Mouse (Mus musculus): ENCODE results near the gene Flrt1. TPM values are rescaled to one million over a fixed set of nuclear protein-coding genes. Genes with fewer than 3 reads are reported as not detected.

Flrt1 gene
- polyA plus RNA-seq, 1 experiment from 2014 or later: 1.1 TPM

GRCm38 (mm10) chr19:7068661-7069531, 36.6 kb downstream of the Flrt1 start:
- 52% methylated on average over 11 of the region's 11 CpGs for WGBS
- Histone ChIP-seq H3K9ac (ENCODE audit: low read length) (no peak overlapping the region), H3K9me3 (ENCODE audit: control insufficient read depth, low read length) (no peaks in the 10 kb centered on the region), H3K4me1 (replicated peaks; ENCODE audit: control insufficient read depth, insufficient read depth, low read length) (peaks cover 30% of the 10 kb centered on the region), H3K27ac (ENCODE audit: low read length) (no peak overlapping the region), H3K27me3 (ENCODE audit: control insufficient read depth, insufficient read depth, low read depth, low read length) (no peaks in the 10 kb centered on the region; the same call in 1 of the 2 replicates), H3K36me3 (ENCODE audit: control insufficient read depth, insufficient read depth, low read length) (no peaks in the 10 kb centered on the region), H3K4me3 (ENCODE audit: low read length) (no peak overlapping the region), H3K4me2 (ENCODE audit: low read depth, low read length) (no peak overlapping the region)
- ATAC-seq (ENCODE audit: low read depth): no peak

- Histone ChIP-seq H3K27ac (ENCODE audit: low read length) (no peak overlapping the region), H3K9me3 (ENCODE audit: control insufficient read depth, low read length) (no peaks in the 10 kb centered on the region), H3K4me2 (ENCODE audit: low read depth, low read length) (no peak overlapping the region), H3K4me1 (replicated peaks; ENCODE audit: control insufficient read depth, insufficient read depth, low read length) (peaks cover 30% of the 10 kb centered on the region), H3K9ac (ENCODE audit: low read length) (no peak overlapping the region), H3K27me3 (ENCODE audit: control insufficient read depth, insufficient read depth, low read depth, low read length) (no peaks in the 10 kb centered on the region; the same call in 1 of the 2 replicates), H3K36me3 (ENCODE audit: control insufficient read depth, insufficient read depth, low read length) (no peaks in the 10 kb centered on the region), H3K4me3 (ENCODE audit: low read length) (no peak overlapping the region)
- 5% methylated on average over 14 of the region's 14 CpGs for WGBS
- peak; percentile 21; the same call in 1 of the 2 replicates for ATAC-seq (ENCODE audit: low read depth)
Measured at GRCm38 (mm10) chr19:7068136-7068535, 37.4 kb downstream of the Flrt1 start.

DNA sequence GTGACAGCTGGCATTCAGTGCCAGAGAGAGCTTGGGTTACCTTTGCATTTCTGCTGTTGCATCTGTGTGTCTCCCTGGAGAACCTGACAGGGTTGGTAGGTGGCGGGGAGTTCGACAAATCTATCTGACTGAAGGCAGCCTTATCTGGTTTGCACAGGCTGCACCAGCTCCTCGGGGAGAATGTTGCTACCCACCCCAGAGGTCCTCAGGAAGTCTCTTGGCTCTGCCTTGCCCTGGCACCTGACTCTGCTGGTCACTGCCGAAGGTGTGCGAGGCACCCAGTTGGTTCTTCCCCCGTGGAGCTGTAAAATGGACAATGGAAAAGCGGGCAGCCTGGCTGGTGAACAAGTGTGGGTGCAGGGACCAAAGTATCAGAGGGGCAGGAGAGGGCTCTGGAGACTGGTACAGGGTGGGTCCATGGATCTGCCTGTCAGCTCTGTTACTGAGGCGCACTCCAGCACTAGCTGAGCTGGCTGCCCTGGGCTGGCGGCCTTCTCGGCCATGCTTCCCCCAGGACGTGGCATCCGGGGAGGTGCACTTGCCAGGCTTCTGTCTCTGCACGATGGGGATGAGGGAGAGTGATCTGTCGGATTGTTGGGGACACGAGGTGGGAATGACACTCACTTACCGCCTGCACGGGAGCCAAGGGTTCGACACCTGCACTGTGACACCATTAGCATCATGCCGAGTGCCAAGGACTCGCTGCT, 38.0 kb downstream of the Flrt1 start:
- H3K4me1 ChIP-seq (replicated peaks; ENCODE audit: control insufficient read depth, insufficient read depth, low read length): peaks cover 30% of the 10 kb centered on the region
- no peak overlapping the region for H3K4me3 ChIP-seq (ENCODE audit: low read length)
- no peak overlapping the region for H3K9ac ChIP-seq (ENCODE audit: low read length)
- H3K27me3 ChIP-seq (ENCODE audit: control insufficient read depth, insufficient read depth, low read depth, low read length): no peaks in the 10 kb centered on the region; the same call in 1 of the 2 replicates
- no peak overlapping the region for H3K27ac ChIP-seq (ENCODE audit: low read length)
- H3K36me3 ChIP-seq (ENCODE audit: control insufficient read depth, insufficient read depth, low read length): no peaks in the 10 kb centered on the region
- no peak overlapping the region for H3K4me2 ChIP-seq (ENCODE audit: low read depth, low read length)
- no peaks in the 10 kb centered on the region for H3K9me3 ChIP-seq (ENCODE audit: control insufficient read depth, low read length)
- ATAC-seq (ENCODE audit: low read depth): no peak
- 45% methylated on average over 20 of the region's 20 CpGs for WGBS

GRCm38 (mm10) chr19:7066828-7067342, 38.6 kb downstream of the Flrt1 start:
- Histone ChIP-seq H3K4me3 (ENCODE audit: low read length) (no peak overlapping the region), H3K4me2 (ENCODE audit: low read depth, low read length) (no peak overlapping the region), H3K36me3 (ENCODE audit: control insufficient read depth, insufficient read depth, low read length) (no peaks in the 10 kb centered on the region), H3K9me3 (ENCODE audit: control insufficient read depth, low read length) (no peaks in the 10 kb centered on the region), H3K27ac (ENCODE audit: low read length) (no peak overlapping the region), H3K27me3 (ENCODE audit: control insufficient read depth, insufficient read depth, low read depth, low read length) (no peaks in the 10 kb centered on the region; the same call in 1 of the 2 replicates), H3K9ac (ENCODE audit: low read length) (no peak overlapping the region; the same call in 1 of the 2 replicates), H3K4me1 (replicated peaks; ENCODE audit: control insufficient read depth, insufficient read depth, low read length) (peaks cover 30% of the 10 kb centered on the region)
- no peak for ATAC-seq (ENCODE audit: low read depth)
- WGBS: 34% methylated on average over 7 of the region's 8 CpGs

GRCm38 (mm10) chr19:7066034-7066827, 39.3 kb downstream of the Flrt1 start:
- 24% methylated on average over 15 of the region's 15 CpGs for WGBS
- no peaks in the 10 kb centered on the region for H3K9me3 ChIP-seq (ENCODE audit: control insufficient read depth, low read length)
- no peak overlapping the region for H3K4me2 ChIP-seq (ENCODE audit: low read depth, low read length)
- no peak overlapping the region for H3K27ac ChIP-seq (ENCODE audit: low read length)
- peaks cover 30% of the 10 kb centered on the region for H3K4me1 ChIP-seq (replicated peaks; ENCODE audit: control insufficient read depth, insufficient read depth, low read length)
- no peak overlapping the region for H3K4me3 ChIP-seq (ENCODE audit: low read length)
- H3K9ac ChIP-seq (ENCODE audit: low read length): peak overlapping the region; percentile 27; the same call in 1 of the 2 replicates
- peak; percentile 16; the same call in 1 of the 2 replicates for ATAC-seq (ENCODE audit: low read depth)
- no peaks in the 10 kb centered on the region; the same call in 1 of the 2 replicates for H3K27me3 ChIP-seq (ENCODE audit: control insufficient read depth, insufficient read depth, low read depth, low read length)
- H3K36me3 ChIP-seq (ENCODE audit: control insufficient read depth, insufficient read depth, low read length): no peaks in the 10 kb centered on the region

GRCm38 (mm10) chr19:7064571-7064970, 41.0 kb downstream of the Flrt1 start:
- ATAC-seq (ENCODE audit: low read depth): peak; percentile 63; the same call in 1 of the 2 replicates
- no peak overlapping the region for H3K9ac ChIP-seq (ENCODE audit: low read length)
- H3K27ac ChIP-seq (ENCODE audit: low read length): no peak overlapping the region
- no peak overlapping the region for H3K4me3 ChIP-seq (ENCODE audit: low read length)
- no peaks in the 10 kb centered on the region; the same call in 1 of the 2 replicates for H3K27me3 ChIP-seq (ENCODE audit: control insufficient read depth, insufficient read depth, low read depth, low read length)
- H3K4me2 ChIP-seq (ENCODE audit: low read depth, low read length): no peak overlapping the region
- H3K4me1 ChIP-seq (replicated peaks; ENCODE audit: control insufficient read depth, insufficient read depth, low read length): peaks cover 21% of the 10 kb centered on the region
- 3% methylated on average over 3 of the region's 3 CpGs for WGBS
- H3K9me3 ChIP-seq (ENCODE audit: control insufficient read depth, low read length): no peaks in the 10 kb centered on the region
- no peaks in the 10 kb centered on the region for H3K36me3 ChIP-seq (ENCODE audit: control insufficient read depth, insufficient read depth, low read length)

DNA sequence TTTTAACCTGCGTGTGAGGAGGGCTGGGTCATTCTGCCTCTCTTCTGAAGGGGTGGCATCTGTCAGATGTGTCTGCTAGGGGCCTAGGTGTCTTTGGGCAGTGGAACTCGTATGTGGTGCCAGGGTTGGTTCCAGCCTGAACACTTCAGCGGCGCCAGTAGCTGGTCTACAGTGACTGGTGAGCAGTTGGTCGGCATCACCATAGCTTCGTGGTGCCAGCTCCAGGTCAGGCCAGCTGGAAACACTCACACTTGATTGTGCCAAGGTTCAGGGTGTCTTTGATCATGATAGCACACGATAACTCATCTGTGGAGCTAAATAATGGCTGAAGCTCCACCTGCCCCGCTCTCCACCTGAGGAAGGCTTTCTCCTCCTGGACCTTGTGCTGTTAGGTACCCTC, 42.6 kb downstream of the Flrt1 start:
- Histone ChIP-seq H3K4me3 (ENCODE audit: low read length) (no peak overlapping the region), H3K36me3 (ENCODE audit: control insufficient read depth, insufficient read depth, low read length) (no peaks in the 10 kb centered on the region), H3K9ac (ENCODE audit: low read length) (no peak overlapping the region), H3K27me3 (ENCODE audit: control insufficient read depth, insufficient read depth, low read depth, low read length) (no peaks in the 10 kb centered on the region; the same call in 1 of the 2 replicates), H3K4me2 (ENCODE audit: low read depth, low read length) (no peak overlapping the region), H3K9me3 (ENCODE audit: control insufficient read depth, low read length) (no peaks in the 10 kb centered on the region), H3K4me1 (replicated peaks; ENCODE audit: control insufficient read depth, insufficient read depth, low read length) (peaks cover 11% of the 10 kb centered on the region), H3K27ac (ENCODE audit: low read length) (no peak overlapping the region)
- ATAC-seq (ENCODE audit: low read depth): no peak
- WGBS: 76% methylated on average over 8 of the region's 8 CpGs

- WGBS: 87% methylated on average over 5 of the region's 5 CpGs
- H3K27ac ChIP-seq (ENCODE audit: low read length): no peak overlapping the region
- no peaks in the 10 kb centered on the region for H3K9me3 ChIP-seq (ENCODE audit: control insufficient read depth, low read length)
- H3K27me3 ChIP-seq (ENCODE audit: control insufficient read depth, insufficient read depth, low read depth, low read length): no peaks in the 10 kb centered on the region
- no peak overlapping the region for H3K9ac ChIP-seq (ENCODE audit: low read length)
- no peak overlapping the region for H3K4me3 ChIP-seq (ENCODE audit: low read length)
- peaks cover 16% of the 10 kb centered on the region for H3K4me1 ChIP-seq (replicated peaks; ENCODE audit: control insufficient read depth, insufficient read depth, low read length)
- ATAC-seq (ENCODE audit: low read depth): no peak
- H3K4me2 ChIP-seq (ENCODE audit: low read depth, low read length): no peak overlapping the region
- no peaks in the 10 kb centered on the region for H3K36me3 ChIP-seq (ENCODE audit: control insufficient read depth, insufficient read depth, low read length)
Measured at GRCm38 (mm10) chr19:7062110-7062509, 43.4 kb downstream of the Flrt1 start.

Measured in lung, embryonic 16.5 days (tissue).